Mouse (Mus musculus): ENCODE results near the gene B4galnt2. TPM values are rescaled to one million over a fixed set of nuclear protein-coding genes. Genes with fewer than 3 reads are reported as not detected.

Gene B4galnt2
- total RNA-seq, 2 experiments from 2014 or later, result not detected

DNA sequence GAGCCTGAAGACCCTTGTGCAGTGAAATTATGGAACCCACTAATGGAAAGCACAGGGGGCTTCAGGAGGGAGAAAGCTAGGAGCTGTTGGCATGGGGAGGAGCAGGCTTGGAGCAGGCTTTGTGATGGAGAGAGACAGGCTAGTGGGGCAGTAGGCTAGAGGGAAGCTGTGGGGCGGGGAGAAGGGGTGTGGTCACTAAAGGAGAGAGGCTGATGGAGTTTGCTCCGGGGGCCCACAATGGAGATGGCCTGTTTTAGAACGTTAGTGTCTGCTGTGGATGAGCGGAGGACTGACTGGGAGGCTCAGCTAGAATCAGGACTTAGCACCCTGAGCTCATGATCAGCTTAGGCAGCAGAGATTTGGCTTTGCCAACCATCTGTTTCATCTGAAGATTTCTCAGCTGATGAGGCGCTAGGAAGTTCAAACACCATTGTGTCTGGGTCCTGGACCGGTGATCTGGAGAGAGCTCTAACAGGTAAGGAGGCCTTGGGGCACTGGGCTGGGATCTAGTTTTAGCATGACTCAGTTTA, 71.2 kb downstream of the B4galnt2 start:
- ATAC-seq (replicated peaks; ENCODE audit: low FRiP score, poor library complexity, severe bottlenecking), result no peak

DNA sequence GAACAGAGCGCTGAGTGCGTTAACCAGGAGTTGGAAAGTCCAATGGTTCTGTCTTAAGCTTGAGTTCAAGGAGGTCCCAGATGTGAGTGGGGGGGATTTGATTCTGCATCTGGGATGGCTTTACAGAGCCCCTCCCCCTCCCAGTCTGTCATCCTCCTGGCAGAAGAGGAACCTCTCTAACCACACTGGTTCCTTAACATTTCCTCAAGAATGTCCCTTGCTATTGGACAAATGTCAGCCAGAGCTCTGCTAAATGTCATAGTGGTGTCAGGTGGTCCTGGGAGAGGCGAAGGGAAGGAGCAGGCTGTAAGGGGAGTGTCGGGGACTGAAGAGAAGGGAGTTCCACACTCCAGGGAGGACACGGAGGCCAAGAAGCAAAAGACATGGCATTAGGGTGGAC, 71.7 kb downstream of the B4galnt2 start:
- no peak for ATAC-seq (replicated peaks; ENCODE audit: low FRiP score, poor library complexity, severe bottlenecking)

DNA sequence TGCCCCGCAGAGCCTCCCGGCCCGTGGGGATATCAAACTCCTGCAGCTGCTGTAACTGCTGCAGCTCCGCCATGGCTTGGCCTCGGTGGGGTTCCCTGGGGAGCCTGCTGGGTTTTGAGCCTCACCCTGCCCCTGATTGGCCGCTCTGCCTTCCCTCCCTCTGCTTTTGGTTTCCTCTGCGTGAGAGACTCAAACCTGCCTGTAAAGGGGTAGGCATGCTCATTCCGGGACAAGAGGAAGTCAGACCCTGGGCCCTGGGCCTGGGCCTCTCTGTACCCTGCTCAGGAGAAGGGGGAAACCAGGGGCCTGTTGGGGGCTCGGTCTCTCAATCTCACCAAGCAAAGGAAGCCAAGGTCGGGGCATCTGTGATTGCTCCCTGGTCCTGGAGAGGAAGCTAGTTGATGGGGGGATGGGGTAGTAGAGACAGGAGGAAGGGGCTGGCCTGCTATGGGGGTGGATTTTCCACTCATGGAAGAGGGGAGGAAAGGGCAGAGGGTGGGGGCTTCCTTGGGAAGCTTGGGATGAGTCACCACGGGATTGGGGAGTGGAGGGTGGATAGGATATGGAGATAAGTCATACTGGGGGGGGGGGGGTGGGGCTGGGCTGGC, 72.5 kb downstream of the B4galnt2 start, which contains the start of gene Abi3:
Gene Abi3 (minus strand): TSS at position 403 of the 608 bp plus-strand sequence.
- ATAC-seq (replicated peaks; ENCODE audit: low FRiP score, poor library complexity, severe bottlenecking), result peak; percentile 66

DNA sequence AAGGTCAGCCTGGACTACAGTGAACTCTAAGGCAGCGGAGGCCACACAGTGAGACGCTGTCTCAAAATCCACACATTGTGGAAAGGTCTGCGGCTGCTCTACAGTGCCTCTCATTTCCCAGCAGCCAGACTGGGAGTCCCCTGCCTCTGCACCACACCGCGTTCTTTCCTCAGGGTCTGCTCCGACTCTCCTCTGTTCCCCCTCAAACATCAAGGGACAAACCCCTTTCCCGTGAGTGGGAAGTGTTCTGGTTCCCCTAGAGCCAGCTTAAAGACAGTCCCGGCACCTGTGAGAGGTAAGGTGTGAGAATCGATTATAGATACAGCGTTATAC, 73.2 kb downstream of the B4galnt2 start:
- 0 out of 2 replicates have a peak, but pooled peaks have one; percentile 4 for ATAC-seq (replicated peaks; ENCODE audit: low FRiP score, poor library complexity, severe bottlenecking)

DNA sequence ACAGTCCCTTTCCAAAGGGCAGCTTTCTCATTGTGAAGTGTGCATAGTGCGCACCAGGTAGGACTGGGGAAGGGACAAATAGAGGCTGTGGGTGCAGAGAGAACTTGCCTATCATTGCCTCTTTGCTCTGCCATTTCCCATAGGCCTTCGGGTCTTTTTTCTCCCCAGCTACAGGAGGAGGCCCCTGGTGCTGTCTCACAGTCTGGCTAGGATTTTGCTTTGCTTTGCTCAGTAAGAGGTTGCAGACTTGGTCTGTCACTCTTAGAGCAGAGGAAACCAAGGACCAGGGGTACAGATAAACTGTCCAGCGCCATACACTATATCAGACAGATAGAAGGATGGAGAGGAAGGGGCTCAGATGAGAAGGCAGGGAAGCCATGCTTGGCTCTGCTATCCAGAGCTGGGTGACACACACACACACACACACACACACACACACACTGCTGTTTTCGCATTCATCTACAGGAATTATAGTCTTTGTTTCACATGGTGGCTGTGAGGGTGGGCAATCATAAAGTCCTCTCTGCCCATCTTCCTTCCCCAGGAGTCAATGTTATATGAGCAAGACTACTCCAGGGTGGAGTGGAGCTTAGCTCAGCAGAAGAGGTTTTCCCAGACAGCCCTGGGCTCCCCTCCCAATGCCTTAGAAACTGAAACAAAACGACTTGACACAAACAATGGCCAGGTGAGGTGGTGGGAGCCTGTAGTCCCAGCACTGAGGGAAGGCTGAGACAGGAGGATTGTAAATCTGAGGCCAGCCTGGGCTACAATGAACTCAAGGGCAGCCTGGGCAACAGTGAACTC, 73.8 kb downstream of the B4galnt2 start:
- ATAC-seq (replicated peaks; ENCODE audit: low FRiP score, poor library complexity, severe bottlenecking), result no peak

DNA sequence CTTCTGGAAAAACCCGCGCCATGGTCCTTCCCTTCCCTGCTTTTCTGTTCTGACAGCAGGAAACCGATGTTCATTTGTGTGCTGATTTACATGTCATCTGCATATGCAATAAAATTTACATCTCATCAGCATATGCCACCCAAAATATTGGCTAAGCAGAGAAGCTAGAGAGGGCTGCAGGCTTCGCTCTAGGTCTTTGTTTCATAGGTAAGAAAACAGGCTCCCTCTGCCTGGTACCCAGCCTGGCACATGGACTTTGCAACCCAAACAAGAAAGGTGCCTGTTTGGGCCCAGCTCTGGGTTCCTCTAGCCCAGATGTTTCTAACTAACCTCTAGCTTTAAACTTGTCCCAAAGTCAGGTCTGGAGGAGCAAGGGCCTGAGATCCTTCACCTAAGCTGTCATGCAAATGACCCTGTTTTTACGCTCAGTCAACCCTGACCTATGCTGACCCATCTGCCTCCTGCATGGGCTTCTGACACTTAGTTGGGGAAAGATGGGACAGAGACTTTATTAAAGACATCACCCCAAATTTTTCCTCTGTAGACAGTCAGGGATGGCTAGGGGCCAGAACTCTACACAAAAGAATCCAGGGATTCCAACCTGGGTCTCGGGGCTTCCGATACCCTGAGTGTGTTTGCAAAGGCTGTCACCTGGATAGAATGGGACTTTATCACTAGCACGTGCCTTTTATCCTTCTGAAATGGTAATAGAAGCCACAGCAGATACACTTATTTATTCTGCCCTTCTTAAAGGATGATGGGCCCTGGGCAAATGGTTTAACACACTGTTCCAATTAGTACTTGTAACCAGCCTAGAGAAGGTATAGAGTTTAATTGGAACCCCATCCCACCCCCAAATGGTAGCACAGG, 75.5 kb downstream of the B4galnt2 start:
- no peak for ATAC-seq (replicated peaks; ENCODE audit: low FRiP score, poor library complexity, severe bottlenecking)

DNA sequence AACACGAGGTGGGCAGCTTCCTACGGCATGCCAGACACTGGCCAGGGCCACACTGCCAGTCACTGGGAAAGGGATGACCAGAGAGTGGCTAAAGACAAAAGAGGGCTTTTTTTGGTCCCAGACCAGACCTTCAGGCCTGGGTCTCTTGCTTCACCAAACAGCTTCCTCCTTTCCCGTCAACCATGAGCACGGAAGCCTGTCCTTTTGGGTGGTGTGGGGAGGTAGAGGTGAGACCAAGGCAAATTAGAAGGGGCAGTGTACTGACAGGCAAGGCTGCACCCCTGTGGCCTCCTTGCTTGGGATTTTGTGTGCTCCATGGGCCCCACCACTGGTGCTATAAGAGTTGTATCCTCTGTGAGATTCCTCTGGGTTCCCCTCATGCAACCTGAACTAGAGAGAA, 76.1 kb downstream of the B4galnt2 start:
- no peak for ATAC-seq (replicated peaks; ENCODE audit: low FRiP score, poor library complexity, severe bottlenecking)

DNA sequence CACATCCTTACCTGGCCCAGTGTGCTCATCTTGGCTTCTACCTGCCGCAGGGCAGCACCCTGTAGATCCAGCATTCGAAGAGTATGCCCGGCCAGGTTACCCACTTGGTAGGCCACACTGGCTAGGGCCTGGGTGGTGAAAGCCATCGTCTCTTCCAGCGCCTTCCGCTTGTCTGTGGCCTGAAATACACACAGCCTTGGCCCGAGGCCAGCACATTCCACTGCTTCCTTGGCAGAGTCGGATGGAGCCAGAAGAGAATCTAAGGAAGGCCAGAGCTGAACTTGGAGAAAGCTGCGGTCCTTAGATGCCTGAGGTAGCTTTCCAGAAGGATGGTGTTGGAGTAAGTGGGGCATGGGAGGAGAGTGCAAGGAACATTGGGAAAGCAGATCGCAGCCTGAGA, 77.6 kb downstream of the B4galnt2 start, which contains the start of gene Gngt2:
Gene Gngt2 (plus strand): TSS at position 158 of the 400 bp plus-strand sequence.
- no peak for ATAC-seq (replicated peaks; ENCODE audit: low FRiP score, poor library complexity, severe bottlenecking)

DNA sequence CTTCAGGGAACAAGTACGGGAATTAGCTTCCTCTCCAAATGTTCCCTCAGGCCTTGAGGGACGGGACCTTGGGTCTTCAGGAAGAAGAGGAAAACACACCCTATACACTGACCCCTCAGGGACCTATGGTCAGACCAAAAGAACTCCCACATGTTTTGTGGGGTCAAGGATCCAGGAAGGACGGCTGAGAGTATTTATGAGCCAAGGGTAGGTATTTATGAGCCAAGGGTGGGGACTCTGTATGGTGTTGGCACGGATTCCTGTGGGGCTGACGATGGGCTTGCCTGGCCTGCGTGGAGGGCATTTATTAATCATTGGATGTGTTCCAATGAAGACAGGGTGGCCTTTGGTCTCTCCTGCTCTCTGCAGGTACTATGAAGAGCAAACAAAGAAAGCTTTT, 78.3 kb downstream of the B4galnt2 start:
- ATAC-seq (replicated peaks; ENCODE audit: low FRiP score, poor library complexity, severe bottlenecking), result no peak

DNA sequence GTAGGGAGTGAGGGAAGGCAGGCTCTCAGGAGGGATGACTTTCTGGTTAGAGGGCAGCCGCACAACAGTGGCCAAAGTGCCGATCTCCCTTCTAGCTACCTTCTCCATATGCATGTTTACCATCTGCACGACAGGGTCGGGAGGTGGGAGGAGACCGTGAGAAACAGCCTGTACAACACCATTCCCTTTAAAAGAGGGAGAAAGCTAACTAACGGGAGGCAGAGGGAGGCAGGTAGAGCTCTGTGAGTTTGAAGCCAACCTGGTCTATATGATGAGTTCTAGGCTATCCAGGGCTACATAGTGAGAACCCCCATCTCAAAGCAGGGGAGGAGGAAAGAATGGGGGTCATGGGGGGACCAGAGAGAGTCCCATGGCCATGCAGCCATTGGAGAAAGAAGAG, 78.9 kb downstream of the B4galnt2 start:
- no peak for ATAC-seq (replicated peaks; ENCODE audit: low FRiP score, poor library complexity, severe bottlenecking)

DNA sequence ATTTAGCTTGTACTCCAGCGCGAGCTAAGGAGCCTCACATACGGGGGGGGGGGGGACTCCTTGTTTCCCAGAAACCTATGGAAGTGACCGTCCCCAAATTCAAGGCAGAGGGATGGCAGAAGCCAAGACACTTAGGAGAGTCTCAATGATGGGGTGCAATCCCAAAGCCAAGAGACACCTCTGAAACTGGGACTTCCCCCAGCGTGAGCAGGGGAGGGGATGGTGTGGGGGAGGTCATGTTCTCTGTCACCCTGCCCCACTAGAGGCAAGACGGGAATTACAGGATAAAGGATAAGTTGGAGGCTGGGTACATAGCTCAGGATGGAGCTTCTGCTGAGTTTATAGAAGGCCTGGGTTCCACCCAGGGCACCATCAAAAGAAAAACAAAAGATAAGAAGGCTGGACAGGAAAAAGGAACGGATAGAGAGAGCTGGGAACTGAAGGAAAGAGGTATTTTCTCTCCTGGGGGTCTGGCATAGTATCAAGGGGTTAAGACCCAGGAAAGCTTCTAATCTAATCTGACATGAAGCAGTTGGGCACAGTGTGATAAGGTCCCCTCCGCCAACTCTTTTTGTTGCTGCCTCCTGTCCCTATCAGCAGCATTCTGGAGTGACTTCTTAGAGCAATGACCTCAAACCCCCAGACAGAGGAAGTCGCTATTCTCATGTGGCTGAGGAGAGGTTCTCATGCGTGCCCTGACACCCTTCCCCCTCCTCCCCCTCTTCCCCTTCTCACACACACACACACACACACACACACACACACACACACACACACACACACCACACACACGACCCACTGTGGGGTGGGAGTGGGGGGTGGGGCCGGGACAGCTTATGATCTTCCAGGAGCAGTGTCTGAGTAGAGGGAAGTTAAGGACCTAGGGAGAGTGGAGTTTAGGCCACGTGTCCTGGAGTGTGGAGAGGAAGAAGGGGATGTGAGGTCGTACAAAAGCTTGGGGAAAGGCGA, 79.7 kb downstream of the B4galnt2 start:
- ATAC-seq (replicated peaks; ENCODE audit: low FRiP score, poor library complexity, severe bottlenecking), result peak; percentile 16; the same call in 1 of the 2 replicates

DNA sequence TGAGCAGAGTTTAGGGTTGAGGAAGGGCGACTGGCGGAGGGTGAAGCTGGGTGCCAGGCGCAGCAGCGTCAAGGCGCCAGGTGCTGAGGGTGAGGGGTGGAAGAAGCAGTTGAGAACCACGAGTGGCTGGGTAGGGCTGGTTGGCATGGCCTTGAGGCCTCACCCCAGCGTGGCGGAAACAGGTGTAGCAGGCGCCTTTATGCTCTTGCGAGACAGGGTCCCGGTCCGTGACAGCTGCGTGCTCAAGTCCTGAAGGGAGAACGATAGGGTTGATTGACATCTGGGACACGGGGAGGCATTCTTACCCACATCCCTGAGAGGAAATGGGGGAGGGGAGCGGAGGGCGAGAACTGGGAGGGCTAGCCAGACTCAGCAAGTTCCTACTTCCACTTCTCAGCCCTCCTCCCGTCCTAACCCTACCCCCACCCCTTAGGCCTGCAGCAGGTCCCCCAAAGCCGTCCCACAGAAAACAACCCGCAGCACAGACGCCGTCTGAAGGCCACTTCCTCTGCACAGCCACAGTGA, 80.5 kb downstream of the B4galnt2 start:
- no peak for ATAC-seq (replicated peaks; ENCODE audit: low FRiP score, poor library complexity, severe bottlenecking)

DNA sequence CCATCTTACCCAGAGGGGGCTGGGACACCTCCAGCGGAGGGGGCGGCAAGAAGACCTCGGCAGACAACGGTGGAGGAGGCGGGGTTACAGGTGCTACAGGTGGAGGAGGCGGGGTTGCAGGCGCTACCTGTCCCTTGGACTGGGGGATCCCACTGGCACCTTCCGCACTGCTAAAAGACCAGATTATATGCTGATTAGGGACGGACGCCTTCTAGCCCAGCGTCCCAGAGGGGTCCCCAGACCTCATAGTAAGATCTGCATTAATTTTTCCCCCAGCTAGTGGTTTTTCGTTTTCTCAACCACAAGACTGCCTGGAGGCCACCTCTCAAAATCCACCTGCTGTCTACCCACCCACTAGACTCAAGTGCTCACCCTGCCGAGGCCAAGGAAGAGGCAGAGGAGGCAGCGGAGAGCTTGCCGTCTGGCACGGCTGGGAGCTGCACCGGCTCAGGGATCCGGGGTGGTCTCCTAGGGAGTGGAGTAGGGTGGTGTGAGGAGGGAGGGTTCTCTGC, 81.0 kb downstream of the B4galnt2 start:
- ATAC-seq (replicated peaks; ENCODE audit: low FRiP score, poor library complexity, severe bottlenecking), result no peak

DNA sequence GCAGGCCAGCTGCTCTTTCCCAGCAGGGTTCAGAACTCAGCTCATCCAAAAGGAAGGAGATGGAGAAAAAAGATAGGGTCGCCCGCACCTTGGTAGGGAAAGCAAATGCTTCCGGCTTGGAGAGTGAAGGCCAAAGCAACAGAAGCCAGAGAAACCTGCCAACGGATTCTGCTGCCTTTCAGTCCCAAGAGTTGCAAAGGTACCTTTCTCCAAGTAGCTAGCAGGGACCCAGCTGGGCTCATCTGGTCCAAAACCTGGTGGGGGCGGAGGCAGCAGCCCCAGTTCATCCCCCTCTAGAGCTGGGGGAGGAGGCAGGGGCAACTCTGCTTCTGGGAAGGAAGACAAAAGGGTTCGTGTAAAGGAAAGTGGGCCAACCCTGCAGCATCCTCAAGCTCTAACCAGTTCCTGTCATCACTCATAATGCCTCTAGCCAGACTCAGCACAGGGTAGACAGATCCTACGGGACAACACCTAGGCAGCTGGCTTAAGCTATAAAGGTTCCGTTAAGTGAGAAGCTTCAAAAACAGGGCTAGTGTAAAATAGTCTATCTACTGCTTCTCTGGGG, 81.6 kb downstream of the B4galnt2 start:
- ATAC-seq (replicated peaks; ENCODE audit: low FRiP score, poor library complexity, severe bottlenecking), result no peak

DNA sequence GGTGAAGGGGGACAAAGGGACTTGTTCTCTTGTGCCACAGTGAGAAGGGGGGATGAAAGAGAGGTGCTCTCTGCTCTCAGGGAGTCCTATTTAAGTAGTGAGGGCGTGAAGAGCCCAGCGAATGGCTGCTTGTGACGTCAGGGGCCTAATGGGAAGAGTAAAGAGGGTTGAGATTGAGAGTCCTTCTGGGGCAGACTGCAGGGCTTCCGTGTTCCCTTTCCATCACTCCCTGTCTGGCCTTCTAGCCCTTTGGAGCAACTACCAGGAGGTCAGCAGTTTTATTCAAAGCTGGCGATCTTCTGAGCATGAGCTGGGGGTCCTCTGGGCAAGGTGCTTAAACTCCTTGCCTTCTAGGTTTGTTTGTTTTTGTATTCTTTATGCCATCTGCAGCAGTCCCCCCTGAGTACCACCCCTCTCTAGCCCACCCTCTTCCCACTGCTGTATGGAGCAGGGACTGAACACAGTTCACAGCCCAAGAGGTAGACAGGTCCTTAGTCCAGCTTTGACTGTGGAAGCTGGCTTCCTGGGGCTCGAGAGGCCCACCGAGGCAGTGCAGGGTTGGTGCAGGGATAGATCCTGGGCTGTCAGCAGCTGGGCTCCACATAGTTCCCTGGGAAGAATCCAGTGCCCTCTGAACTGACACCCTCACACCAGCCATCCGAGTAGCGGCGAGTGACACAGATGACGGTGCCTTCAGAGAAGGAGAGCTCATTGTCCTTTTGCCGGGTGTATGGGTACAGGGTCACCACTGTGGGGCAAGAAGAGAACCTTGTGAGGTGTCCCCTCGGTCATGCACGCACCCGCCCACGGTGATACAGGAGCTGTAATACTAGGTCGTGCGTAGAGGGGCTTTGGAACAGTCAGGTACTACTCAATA, 82.3 kb downstream of the B4galnt2 start:
- ATAC-seq (replicated peaks; ENCODE audit: low FRiP score, poor library complexity, severe bottlenecking), result no peak

DNA sequence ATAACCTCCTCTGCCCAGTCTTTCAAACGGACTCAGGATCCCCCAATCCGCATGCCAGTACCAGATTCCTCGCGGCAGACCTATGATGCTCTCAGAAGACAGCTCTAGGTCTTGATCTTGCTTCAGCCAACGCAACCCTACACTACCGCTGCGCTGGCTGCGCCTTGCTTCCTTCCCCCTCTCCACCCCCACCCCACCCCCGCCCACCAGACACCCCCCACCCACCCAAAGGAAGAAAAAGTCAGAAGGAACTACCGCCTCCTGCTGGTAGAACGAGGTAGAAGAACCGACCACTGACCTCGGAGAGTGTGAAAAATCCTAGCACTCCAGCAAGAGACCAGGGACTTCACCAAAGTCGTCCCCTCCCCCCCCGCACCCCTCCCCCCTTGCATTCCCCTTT, 83.0 kb downstream of the B4galnt2 start:
- no peak for ATAC-seq (replicated peaks; ENCODE audit: low FRiP score, poor library complexity, severe bottlenecking)

DNA sequence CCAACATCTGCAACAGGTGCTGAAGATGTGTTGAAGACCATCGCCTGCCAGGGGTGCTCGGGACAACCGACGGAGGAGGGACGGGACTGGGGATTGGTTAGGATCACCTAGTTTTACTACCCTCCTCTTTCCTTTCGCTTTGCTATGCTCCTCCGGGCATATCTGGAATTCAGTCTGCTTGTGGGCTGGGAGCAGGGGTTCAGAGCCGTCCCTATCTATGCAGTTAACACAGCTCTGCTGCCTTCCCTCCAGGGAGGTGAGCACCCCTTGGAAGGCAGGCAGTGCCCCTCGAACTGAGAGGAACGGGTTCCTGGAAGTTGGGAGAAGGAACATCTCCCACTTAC, 83.4 kb downstream of the B4galnt2 start:
- no peak for ATAC-seq (replicated peaks; ENCODE audit: low FRiP score, poor library complexity, severe bottlenecking)
